In the genomic region with DNA sequence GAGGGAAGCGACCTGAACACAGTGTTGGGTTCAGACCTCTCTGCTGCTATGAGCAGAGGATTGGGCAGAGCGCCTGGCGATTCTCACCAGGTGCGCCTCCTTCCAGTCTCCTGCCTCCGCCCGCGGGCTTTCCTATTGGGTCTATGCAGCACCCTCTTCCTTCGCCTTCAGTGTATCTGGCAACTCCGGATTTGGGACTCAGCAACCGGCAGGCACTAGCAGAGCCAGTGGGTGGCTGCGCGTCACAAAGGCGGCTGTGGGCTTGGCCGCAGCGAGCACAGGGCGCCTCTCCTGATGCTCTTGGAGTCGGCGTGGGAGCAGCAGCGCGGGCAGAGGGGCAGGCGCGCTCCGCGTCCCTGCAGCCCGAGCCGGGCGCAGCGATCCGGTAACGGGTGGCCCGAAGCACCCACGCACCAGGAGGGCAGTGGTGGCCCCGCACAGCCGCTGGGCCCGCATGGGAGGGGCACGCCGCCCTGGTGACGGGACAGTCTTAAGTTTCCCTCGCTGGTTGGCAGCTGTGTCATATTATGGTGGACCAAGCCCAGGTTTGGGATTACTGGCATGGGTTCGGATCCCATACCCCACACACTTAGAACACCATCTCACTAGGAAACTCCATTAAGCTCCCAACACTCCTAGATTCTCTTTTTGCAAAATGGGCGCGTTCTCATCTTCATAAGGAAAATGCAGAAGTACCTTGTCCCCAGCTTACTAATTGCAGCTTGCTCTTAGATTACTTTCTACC, we compare ENCODE assay signal across 9 mouse cellular contexts. TPM values are rescaled to one million over a fixed set of nuclear protein-coding genes. Genes with fewer than 3 reads are reported as not detected.
DNase-seq lines count a peak whose midpoint lies in the region; ATAC-seq lines count a peak whose summit lies in the region.
"Had no signal": no experiment of that assay in that cellular context is flagged by ENCODE, and none has a peak within 500 bp of the region (broad histone marks: within the 10 kb centered on the region; RNA-seq: fewer than 3 reads in every experiment).

A gene (plus strand): TSS at position 294 of the 745 bp plus-strand sequence.

- no peaks in the 10 kb centered on the region for H3K36me3 ChIP-seq in hindbrain, embryonic 12.5 days
- H3K36me3 ChIP-seq in midbrain, embryonic 14.5 days (ENCODE audit: control insufficient read depth, insufficient read depth, low read length): no peaks in the 10 kb centered on the region

- H3K9ac ChIP-seq in hindbrain, embryonic 12.5 days: peak within 1 kb of the TSS; percentile 15; the same call in 1 of the 2 replicates
- peak within 1 kb of the TSS; percentile 40; the same call in 1 of the 2 replicates for H3K9ac ChIP-seq in midbrain, embryonic 14.5 days (replicated peaks; ENCODE audit: low read length)

- peak within 1 kb of the TSS; percentile 29 for H3K4me3 ChIP-seq in hindbrain, embryonic 12.5 days
- H3K4me3 ChIP-seq in midbrain, embryonic 14.5 days (replicated peaks; ENCODE audit: low read depth, low read length): peak within 1 kb of the TSS; percentile 25

- H3K4me2 ChIP-seq in hindbrain, embryonic 12.5 days (replicated peaks): peak within 1 kb of the TSS; percentile 55
- H3K4me2 ChIP-seq in midbrain, embryonic 14.5 days (ENCODE audit: low read length): peak within 1 kb of the TSS; percentile 52

- no peak for ATAC-seq in hindbrain, embryonic 12.5 days (ENCODE audit: low FRiP score)
- ATAC-seq in midbrain, embryonic 14.5 days (ENCODE audit: low FRiP score, low TSS enrichment): no peak

- H3K4me1 ChIP-seq in hindbrain, embryonic 12.5 days: peaks cover 5% of the 10 kb centered on the region; the same call in 1 of the 2 replicates
- H3K4me1 ChIP-seq in midbrain, embryonic 14.5 days (ENCODE audit: control insufficient read depth, insufficient read depth, low read length): no peaks in the 10 kb centered on the region

- peak; percentile 22 for DNase-seq in layer of hippocampus, adult 11-12 months (ENCODE audit: low spot score)
- DNase-seq in layer of hippocampus, postnatal 14 days (ENCODE audit: low spot score in 2 of 2): no peak
- DNase-seq in embryo, embryonic 11 days: peak; percentile 41
- DNase-seq in midbrain, embryonic 14.5 days: peak; percentile 35
- DNase-seq in thymus, postnatal 4 days: no peak
- no peak for DNase-seq in ovary, postnatal 36 days (ENCODE audit: low spot score)
- no peak for DNase-seq in gastrocnemius, postnatal 10 days

- WGBS in hindbrain, embryonic 12.5 days: 12% methylated on average over 42 of the region's 42 CpGs
- 11% methylated on average over 42 of the region's 42 CpGs for WGBS in midbrain, embryonic 14.5 days

- H3K27me3 ChIP-seq in hindbrain, embryonic 12.5 days: peaks cover 31% of the 10 kb centered on the region
- H3K27me3 ChIP-seq in midbrain, embryonic 14.5 days (ENCODE audit: control insufficient read depth, insufficient read depth, low read length): peaks cover 13% of the 10 kb centered on the region; the same call in 1 of the 2 replicates

- no peak within 1 kb of the TSS for H3K27ac ChIP-seq in hindbrain, embryonic 12.5 days
- H3K27ac ChIP-seq in midbrain, embryonic 14.5 days (replicated peaks; ENCODE audit: low read depth, low read length): no peak within 1 kb of the TSS

- H3K9me3 ChIP-seq in hindbrain, embryonic 12.5 days (replicated peaks): no peaks in the 10 kb centered on the region
- H3K9me3 ChIP-seq in midbrain, embryonic 14.5 days (ENCODE audit: control insufficient read depth, low read length): no peaks in the 10 kb centered on the region

RNA-seq across cellular contexts. Expression of the gene that starts here (rescaled TPM):
- total RNA-seq in layer of hippocampus, postnatal 14 days (2021): not detected
- polyA plus RNA-seq in hindbrain, embryonic 12.5 days (2016; fragmentation: Nextera tagmentation; extraction: Ambion mirVana): not detected in 2 replicates
- polyA plus RNA-seq in midbrain, embryonic 14.5 days (2014; fragmentation: Nextera tagmentation; extraction: Ambion mirVana): not detected in 2 replicates
- total RNA-seq in gastrocnemius, postnatal 10 days (2021): not detected
- total RNA-seq: liver, adult 2 months had no signal
- polyA plus RNA-seq: liver, adult 2 months had no signal

Comparison
In these comparisons a context has a peak if more than half of its experiments do, and no peak if none do; other contexts are left out.
1. DNase-seq: peak in layer of hippocampus, adult 11-12 months (single experiment) and embryo, embryonic 11 days (single experiment); none in layer of hippocampus, postnatal 14 days (0 of 2), thymus, postnatal 4 days (single experiment), ovary, postnatal 36 days (single experiment) and gastrocnemius, postnatal 10 days (single experiment).
2. Peak in DNase-seq, H3K4me3 ChIP-seq, H3K9ac ChIP-seq and H3K4me2 ChIP-seq in midbrain, embryonic 14.5 days; RNA of the gene not detected or under 1 TPM.